Mouse (Mus musculus): ENCODE measurements at regions not wholly inside any gene's neighbourhood (a gene's known extent, or its start where the extent isn't known, plus 50 kb on each side); places are given as distances from the start of the nearest gene placed in this dataset.

DNA sequence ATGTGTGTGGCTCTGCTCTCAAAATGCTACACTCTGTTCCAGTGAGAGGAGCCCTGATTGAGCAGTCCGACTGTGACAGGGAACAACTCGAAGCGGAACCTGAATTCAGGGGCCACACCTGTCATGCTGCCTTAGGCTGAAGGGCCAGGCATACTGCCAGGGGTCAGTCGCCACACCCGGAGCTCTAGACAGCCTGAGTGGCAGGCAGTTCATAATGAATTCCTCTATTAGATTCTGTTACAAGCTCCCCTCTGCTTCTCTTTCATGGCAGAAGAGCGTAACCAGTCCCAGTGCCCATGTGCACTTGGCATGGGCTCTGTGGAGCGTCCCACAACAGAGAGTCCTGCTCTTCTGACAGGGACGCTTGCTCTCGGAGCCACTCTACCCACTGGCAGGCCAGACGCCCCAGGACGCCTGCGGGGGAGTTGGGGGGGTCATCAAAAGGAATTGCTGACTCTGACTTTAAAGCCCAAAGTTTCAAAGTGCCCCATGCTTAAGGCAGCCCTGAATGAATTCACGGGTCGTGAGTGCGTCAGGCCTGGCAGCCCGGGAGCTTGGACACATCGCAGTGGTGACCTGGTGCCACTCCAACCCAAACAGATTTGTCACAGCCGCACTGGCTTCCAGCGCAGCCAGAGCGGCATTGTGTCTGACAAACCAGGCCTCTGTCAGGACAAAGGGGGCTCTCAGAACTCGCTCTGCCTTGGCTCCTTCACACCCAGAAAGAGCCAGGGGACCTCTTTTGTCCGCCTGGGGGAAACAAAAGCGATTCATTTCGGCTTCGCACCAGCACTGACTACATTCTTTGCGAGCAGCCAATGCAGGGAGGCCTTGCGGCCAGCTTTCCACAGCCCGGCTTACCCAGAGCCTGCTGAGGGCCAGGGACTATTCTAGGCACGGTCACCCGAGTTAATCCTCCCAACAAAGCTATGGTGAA lies 144.1 kb downstream of the Nufip1 start:
- TF ChIP-seq CTCF (IDR thresholded peaks at IDR 0.05) (no peak), EP300 (IDR thresholded peaks at IDR 0.05) (no peak)
